Mouse (Mus musculus): ENCODE results near the gene Naa20.

DNA sequence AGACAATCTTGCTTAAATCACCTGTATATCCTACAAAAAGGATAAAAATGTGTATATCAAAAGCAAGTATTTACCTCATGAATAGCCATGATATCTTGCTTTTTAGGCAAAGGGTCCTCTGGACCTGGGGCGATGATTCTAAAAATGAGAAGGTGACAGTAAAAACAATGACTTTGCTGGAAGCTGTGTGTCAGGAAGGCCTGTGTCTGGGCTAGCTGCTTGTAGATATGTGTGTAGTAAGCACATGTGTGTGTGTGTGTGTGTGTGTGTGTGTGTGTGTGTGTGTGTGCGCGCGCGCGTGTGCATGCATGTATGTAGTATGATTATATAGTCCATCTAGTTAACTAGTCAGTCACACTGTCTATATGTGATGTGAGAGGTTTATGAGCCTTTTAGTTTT is 8.1 kb upstream of the Naa20 start:
- TF ChIP-seq POLR2A (IDR thresholded peaks at IDR 0.05; ENCODE audit: low read depth, low read length) (no peak), CTCF (IDR thresholded peaks at IDR 0.05; ENCODE audit: extremely low read depth, insufficient read depth, insufficient read length, insufficient replicate concordance) (no peak)
